Mouse (Mus musculus): ENCODE data around the gene Kel. TPM values are rescaled to one million over a fixed set of nuclear protein-coding genes. Genes with fewer than 3 reads are reported as not detected.

The Kel gene
- total and polyA plus RNA-seq, 2 experiments from 2014 or later: 0.06 TPM; not detected in 1

- no peak for TF ChIP-seq CTCF (IDR thresholded peaks at IDR 0.05; ENCODE audit: low read depth)
- Histone ChIP-seq H3K4me3 (ENCODE audit: low read length) (no peak overlapping the region), H3K27ac (no peak overlapping the region), H3K4me2 (ENCODE audit: low read depth, low read length) (no peak overlapping the region), H3K9ac (replicated peaks; ENCODE audit: low read length) (no peak overlapping the region), H3K27me3 (ENCODE audit: insufficient read depth, low read length) (no peaks in the 10 kb centered on the region), H3K9me3 (ENCODE audit: low read length) (no peaks in the 10 kb centered on the region), H3K4me1 (ENCODE audit: insufficient read depth, low read length) (no peaks in the 10 kb centered on the region), H3K36me3 (ENCODE audit: insufficient read depth, low read length) (no peaks in the 10 kb centered on the region)
- no peak for ATAC-seq
- whole genome bisulfite sequencing: 86% methylated on average over 8 of the region's 8 CpGs
- DNase-seq (ENCODE audit: low spot score): no peak
Observed at GRCm38 (mm10) chr6:41654648-41655047, 49.5 kb downstream of the Kel start.

GRCm38 (mm10) chr6:41653173-41653572 is 51.0 kb downstream of the Kel start:
- DNase-seq (ENCODE audit: low spot score) (no peak), ATAC-seq (no peak)
- Histone ChIP-seq H3K27me3 (ENCODE audit: insufficient read depth, low read length) (no peaks in the 10 kb centered on the region), H3K4me1 (ENCODE audit: insufficient read depth, low read length) (no peaks in the 10 kb centered on the region), H3K9ac (replicated peaks; ENCODE audit: low read length) (no peak overlapping the region), H3K4me3 (ENCODE audit: low read length) (no peak overlapping the region), H3K27ac (no peak overlapping the region), H3K4me2 (ENCODE audit: low read depth, low read length) (no peak overlapping the region), H3K36me3 (ENCODE audit: insufficient read depth, low read length) (no peaks in the 10 kb centered on the region), H3K9me3 (ENCODE audit: low read length) (no peaks in the 10 kb centered on the region)
- TF ChIP-seq CTCF (IDR thresholded peaks at IDR 0.05; ENCODE audit: low read depth): no peak
- 94% methylated on average over 5 of the region's 5 CpGs for WGBS

- Histone ChIP-seq H3K4me3 (ENCODE audit: low read length) (no peak overlapping the region), H3K9ac (replicated peaks; ENCODE audit: low read length) (no peak overlapping the region), H3K27me3 (ENCODE audit: insufficient read depth, low read length) (no peaks in the 10 kb centered on the region), H3K4me1 (ENCODE audit: insufficient read depth, low read length) (no peaks in the 10 kb centered on the region), H3K27ac (no peak overlapping the region), H3K4me2 (ENCODE audit: low read depth, low read length) (no peak overlapping the region), H3K36me3 (ENCODE audit: insufficient read depth, low read length) (no peaks in the 10 kb centered on the region), H3K9me3 (ENCODE audit: low read length) (no peaks in the 10 kb centered on the region)
- ATAC-seq: no peak
- no peak for TF ChIP-seq CTCF (IDR thresholded peaks at IDR 0.05; ENCODE audit: low read depth)
- DNase-seq (ENCODE audit: low spot score): no peak
Observed at GRCm38 (mm10) chr6:41646672-41647071, 57.5 kb downstream of the Kel start.

- H3K9ac ChIP-seq (replicated peaks; ENCODE audit: low read length): no peak overlapping the region
- ATAC-seq (no peak), DNase-seq (ENCODE audit: low spot score) (no peak)
- no peak overlapping the region for H3K4me3 ChIP-seq (ENCODE audit: low read length)
- no peaks in the 10 kb centered on the region for H3K4me1 ChIP-seq (ENCODE audit: insufficient read depth, low read length)
- H3K4me2 ChIP-seq (ENCODE audit: low read depth, low read length): no peak overlapping the region
- H3K36me3 ChIP-seq (ENCODE audit: insufficient read depth, low read length): no peaks in the 10 kb centered on the region
- no peaks in the 10 kb centered on the region for H3K27me3 ChIP-seq (ENCODE audit: insufficient read depth, low read length)
- TF ChIP-seq CTCF (IDR thresholded peaks at IDR 0.05; ENCODE audit: low read depth): no peak
- H3K9me3 ChIP-seq (ENCODE audit: low read length): no peaks in the 10 kb centered on the region
- WGBS: 79% methylated on average over 3 of the region's 3 CpGs
- no peak overlapping the region for H3K27ac ChIP-seq
Observed at GRCm38 (mm10) chr6:41646220-41646619, 57.9 kb downstream of the Kel start.

GRCm38 (mm10) chr6:41643227-41643626 is 60.9 kb downstream of the Kel start:
- no peaks in the 10 kb centered on the region for H3K9me3 ChIP-seq (ENCODE audit: low read length)
- H3K9ac ChIP-seq (replicated peaks; ENCODE audit: low read length): no peak overlapping the region
- 90% methylated on average over 3 of the region's 3 CpGs for WGBS
- no peaks in the 10 kb centered on the region for H3K36me3 ChIP-seq (ENCODE audit: insufficient read depth, low read length)
- DNase-seq (ENCODE audit: low spot score) (no peak), ATAC-seq (no peak)
- H3K4me2 ChIP-seq (ENCODE audit: low read depth, low read length): no peak overlapping the region
- no peak overlapping the region for H3K4me3 ChIP-seq (ENCODE audit: low read length)
- no peak overlapping the region for H3K27ac ChIP-seq
- H3K4me1 ChIP-seq (ENCODE audit: insufficient read depth, low read length): no peaks in the 10 kb centered on the region
- no peaks in the 10 kb centered on the region for H3K27me3 ChIP-seq (ENCODE audit: insufficient read depth, low read length)
- no peak for TF ChIP-seq CTCF (IDR thresholded peaks at IDR 0.05; ENCODE audit: low read depth)

GRCm38 (mm10) chr6:41642765-41643164 is 61.4 kb downstream of the Kel start:
- 88% methylated on average over 4 of the region's 4 CpGs for WGBS
- no peak overlapping the region for H3K4me2 ChIP-seq (ENCODE audit: low read depth, low read length)
- no peaks in the 10 kb centered on the region for H3K36me3 ChIP-seq (ENCODE audit: insufficient read depth, low read length)
- ATAC-seq (no peak), DNase-seq (ENCODE audit: low spot score) (no peak)
- no peaks in the 10 kb centered on the region for H3K4me1 ChIP-seq (ENCODE audit: insufficient read depth, low read length)
- H3K9me3 ChIP-seq (ENCODE audit: low read length): no peaks in the 10 kb centered on the region
- H3K4me3 ChIP-seq (ENCODE audit: low read length): no peak overlapping the region
- H3K9ac ChIP-seq (replicated peaks; ENCODE audit: low read length): no peak overlapping the region
- H3K27me3 ChIP-seq (ENCODE audit: insufficient read depth, low read length): no peaks in the 10 kb centered on the region
- no peak for TF ChIP-seq CTCF (IDR thresholded peaks at IDR 0.05; ENCODE audit: low read depth)
- no peak overlapping the region for H3K27ac ChIP-seq

- TF ChIP-seq CTCF (IDR thresholded peaks at IDR 0.05; ENCODE audit: low read depth): no peak
- no peak overlapping the region for H3K4me2 ChIP-seq (ENCODE audit: low read depth, low read length)
- H3K36me3 ChIP-seq (ENCODE audit: insufficient read depth, low read length): no peaks in the 10 kb centered on the region
- H3K4me3 ChIP-seq (ENCODE audit: low read length): no peak overlapping the region
- DNase-seq (ENCODE audit: low spot score) (no peak), ATAC-seq (no peak)
- H3K9me3 ChIP-seq (ENCODE audit: low read length): no peaks in the 10 kb centered on the region
- H3K9ac ChIP-seq (replicated peaks; ENCODE audit: low read length): no peak overlapping the region
- H3K27me3 ChIP-seq (ENCODE audit: insufficient read depth, low read length): no peaks in the 10 kb centered on the region
- WGBS: 83% methylated on average over 6 of the region's 6 CpGs
- H3K4me1 ChIP-seq (ENCODE audit: insufficient read depth, low read length): no peaks in the 10 kb centered on the region
- H3K27ac ChIP-seq: no peak overlapping the region
Observed at GRCm38 (mm10) chr6:41641173-41641866, 62.8 kb downstream of the Kel start.
